In genomic region chr5:96439811-96440210, GRCm38 (mm10) we compare ENCODE assay signal across 14 mouse cellular contexts.
"Had no signal": no experiment of that assay in that cellular context is flagged by ENCODE, and none has a peak within 500 bp of the region (broad histone marks: within the 10 kb centered on the region; RNA-seq: fewer than 3 reads in every experiment).

No protein-coding gene starts in this region.

- DNase-seq: kidney, adult 9 months; kidney, postnatal 4 days; lung, adult 2 months; lung, postnatal 36 days; right cerebral cortex, postnatal 14 days; thymus, adult 2 months; thymus, postnatal 25 days had no signal

- H3K27ac ChIP-seq: kidney, postnatal 0 days; left cerebral cortex, adult 2 months; limb, embryonic 10.5 days; liver, embryonic 15.5 days; midbrain, embryonic 13.5 days had no signal

- H3K4me3 ChIP-seq: left cerebral cortex, adult 2 months; limb, embryonic 10.5 days; liver, embryonic 15.5 days; midbrain, embryonic 13.5 days had no signal

- H3K36me3 ChIP-seq: limb, embryonic 10.5 days; liver, embryonic 15.5 days; midbrain, embryonic 13.5 days had no signal

- ATAC-seq: lung, postnatal 0 days; midbrain, embryonic 13.5 days had no signal

- H3K4me1 ChIP-seq: limb, embryonic 10.5 days; liver, embryonic 15.5 days; midbrain, embryonic 13.5 days had no signal

- H3K4me2 ChIP-seq: liver, embryonic 11.5 days; liver, embryonic 15.5 days; midbrain, embryonic 13.5 days had no signal

- H3K27me3 ChIP-seq: liver, embryonic 15.5 days; midbrain, embryonic 13.5 days had no signal

- H3K9ac ChIP-seq: liver, embryonic 15.5 days; midbrain, embryonic 13.5 days had no signal

- H3K9me3 ChIP-seq: limb, embryonic 10.5 days; liver, embryonic 15.5 days; midbrain, embryonic 13.5 days had no signal
